Mouse (Mus musculus) heart, postnatal 0 days (tissue): ENCODE results near the gene Tcf7.

Source experiments
- CTCF ChIP-seq: IDR thresholded peaks from 2 replicates; pipeline ENCODE4 v1.5.1; 2016; ENCODE audit warnings: antibody characterized with exemption, control low read depth, low read depth
- EP300 ChIP-seq: IDR thresholded peaks from 2 replicates; pipeline ENCODE4 v1.6.1; 2016; ENCODE audit warnings: antibody characterized with exemption, low read depth

GRCm38 (mm10) chr11:52265616-52266307 lies 17.1 kb downstream of the Tcf7 start:
- TF ChIP-seq CTCF (no peak), EP300 (no peak)
